Mouse (Mus musculus) hindbrain, embryonic 12.5 days (tissue): Measurements from ENCODE around the gene Uri1. TPM values are rescaled to one million over a fixed set of nuclear protein-coding genes. Genes with fewer than 3 reads are reported as not detected.

ENCODE experiments used
- ATAC-seq: fragments of 200-750 bp; cut with Nextera tagmentation; 2 replicates; pipeline ENCODE4 v1.8.0; 2017; ENCODE audit warnings: moderate TSS enrichment; ENCODE audit not compliant: low FRiP score
- H3K27ac ChIP-seq: fragments of 300-500 bp; sonication (generic); 2 replicates; pipeline ENCODE4 v1.5.1; 2016; ENCODE audit warnings: mild to moderate bottlenecking
- H3K27me3 ChIP-seq: fragments of 300-500 bp; sonication (generic); 2 replicates; pipeline ENCODE4 v1.6.1; 2016; ENCODE audit warnings: mild to moderate bottlenecking
- H3K36me3 ChIP-seq: fragments of 300-500 bp; sonication (generic); 2 replicates; pipeline ENCODE4 v1.6.1; 2016; ENCODE audit warnings: mild to moderate bottlenecking
- H3K4me1 ChIP-seq: fragments of 300-500 bp; sonication (generic); 2 replicates; pipeline ENCODE4 v1.6.1; 2016
- H3K4me2 ChIP-seq: fragments of 300-500 bp; sonication (generic); replicated peaks from 2 replicates; pipeline ENCODE4 v1.6.1; 2016; ENCODE audit warnings: mild to moderate bottlenecking
- H3K4me3 ChIP-seq: fragments of 300-500 bp; sonication (generic); 2 replicates; pipeline ENCODE4 v1.5.1; 2016; ENCODE audit warnings: mild to moderate bottlenecking
- H3K9ac ChIP-seq: fragments of 300-500 bp; sonication (generic); 2 replicates; pipeline ENCODE4 v1.6.1; 2016; ENCODE audit warnings: mild to moderate bottlenecking, moderate library complexity
- H3K9me3 ChIP-seq: fragments of 300-500 bp; sonication (generic); replicated peaks from 2 replicates; pipeline ENCODE4 v1.6.1; 2016; ENCODE audit warnings: mild to moderate bottlenecking
- WGBS: fragments of 180-500 bp; shearing (Covaris S2); methylation state at CpG from one replicate; pipeline ENCODE4 v1.1.7; 2016; 5-methylcytosine and 5-hydroxymethylcytosine counted together
- polyA plus RNA-seq: library from polyadenylated mRNA; unstranded; fragments of >200 nt; fragmentation: Nextera tagmentation; extraction: Ambion mirVana; gene quantifications from 2 replicates; pipeline ENCODE4 v1.2.1, GENCODE M21; 2016

Gene Uri1
- 43.6 and 46.8 TPM in 2 replicates for polyA plus RNA-seq

GRCm38 (mm10) chr7:38023451-38023850 lies at the start of gene Uri1:
Uri1 (minus strand) TSS chr7:38023551.
- H3K9ac ChIP-seq, result no peak within 1 kb of the TSS
- H3K9me3 ChIP-seq, result no peaks in the 10 kb centered on the region
- ATAC-seq, result no peak
- H3K27me3 ChIP-seq, result no peaks in the 10 kb centered on the region
- H3K27ac ChIP-seq, result no peak within 1 kb of the TSS
- H3K4me1 ChIP-seq, result no peaks in the 10 kb centered on the region
- H3K4me3 ChIP-seq, result no peak within 1 kb of the TSS
- 88% methylated on average over 8 of the region's 8 CpGs for WGBS
- H3K4me2 ChIP-seq, result no peak within 1 kb of the TSS
- H3K36me3 ChIP-seq, result no peaks in the 10 kb centered on the region

GRCm38 (mm10) chr7:38071065-38071464 lies 47.7 kb upstream of the Uri1 start:
- H3K36me3 ChIP-seq, result no peaks in the 10 kb centered on the region
- no peak overlapping the region for H3K4me3 ChIP-seq
- no peak overlapping the region for H3K9ac ChIP-seq
- no peak overlapping the region for H3K4me2 ChIP-seq
- H3K4me1 ChIP-seq, result peaks cover 16% of the 10 kb centered on the region
- no peaks in the 10 kb centered on the region; the same call in none of the 2 replicates for H3K27me3 ChIP-seq
- H3K27ac ChIP-seq, result no peak overlapping the region
- ATAC-seq, result no peak
- WGBS, result 85% methylated on average over 5 of the region's 5 CpGs
- H3K9me3 ChIP-seq, result no peaks in the 10 kb centered on the region

GRCm38 (mm10) chr7:38070663-38071062 lies 47.3 kb upstream of the Uri1 start:
- no peak overlapping the region for H3K27ac ChIP-seq
- no peak overlapping the region for H3K4me2 ChIP-seq
- no peaks in the 10 kb centered on the region; the same call in none of the 2 replicates for H3K27me3 ChIP-seq
- 50% methylated on average over 2 of the region's 2 CpGs for WGBS
- H3K9ac ChIP-seq, result no peak overlapping the region
- H3K4me3 ChIP-seq, result no peak overlapping the region
- peaks cover 16% of the 10 kb centered on the region for H3K4me1 ChIP-seq
- no peaks in the 10 kb centered on the region for H3K9me3 ChIP-seq
- ATAC-seq, result no peak
- no peaks in the 10 kb centered on the region for H3K36me3 ChIP-seq

- H3K4me2 ChIP-seq, result no peak overlapping the region
- no peak for ATAC-seq
- no peaks in the 10 kb centered on the region for H3K36me3 ChIP-seq
- H3K9ac ChIP-seq, result no peak overlapping the region
- H3K9me3 ChIP-seq, result no peaks in the 10 kb centered on the region
- 56% methylated on average over 4 of the region's 4 CpGs for WGBS
- no peaks in the 10 kb centered on the region for H3K27me3 ChIP-seq
- no peak overlapping the region for H3K4me3 ChIP-seq
- no peak overlapping the region for H3K27ac ChIP-seq
- peaks cover 2% of the 10 kb centered on the region; the same call in 1 of the 2 replicates for H3K4me1 ChIP-seq
These were observed 41.1 kb upstream of the Uri1 start for GRCm38 (mm10) chr7:38064431-38064830.

- Histone ChIP-seq H3K4me2 (peak overlapping the region; percentile 88), H3K27ac (peak overlapping the region; percentile 48; the same call in 1 of the 2 replicates), H3K4me3 (peak overlapping the region; percentile 57), H3K9ac (peak overlapping the region; percentile 74), H3K36me3 (no peaks in the 10 kb centered on the region), H3K27me3 (no peaks in the 10 kb centered on the region), H3K4me1 (peaks cover 2% of the 10 kb centered on the region; the same call in 1 of the 2 replicates), H3K9me3 (no peaks in the 10 kb centered on the region)
- WGBS, result 2% methylated on average over 55 of the region's 57 CpGs
- peak; percentile 88 for ATAC-seq
These were observed 38.0 kb upstream of the Uri1 start for GRCm38 (mm10) chr7:38061060-38061970.

GRCm38 (mm10) chr7:38059636-38060330 lies 36.4 kb upstream of the Uri1 start:
- H3K4me2 ChIP-seq, result no peak overlapping the region
- no peak for ATAC-seq
- H3K27ac ChIP-seq, result no peak overlapping the region
- WGBS, result 76% methylated on average over 8 of the region's 8 CpGs
- H3K4me1 ChIP-seq, result peaks cover 2% of the 10 kb centered on the region; the same call in 1 of the 2 replicates
- no peaks in the 10 kb centered on the region for H3K9me3 ChIP-seq
- H3K4me3 ChIP-seq, result no peak overlapping the region
- H3K27me3 ChIP-seq, result no peaks in the 10 kb centered on the region
- no peaks in the 10 kb centered on the region for H3K36me3 ChIP-seq
- H3K9ac ChIP-seq, result no peak overlapping the region

- WGBS, result 59% methylated on average over 7 of the region's 7 CpGs
- Histone ChIP-seq H3K4me3 (no peak overlapping the region), H3K27me3 (no peaks in the 10 kb centered on the region), H3K4me2 (no peak overlapping the region), H3K4me1 (peaks cover 6% of the 10 kb centered on the region; the same call in 1 of the 2 replicates), H3K27ac (no peak overlapping the region), H3K9ac (no peak overlapping the region), H3K36me3 (no peaks in the 10 kb centered on the region), H3K9me3 (no peaks in the 10 kb centered on the region)
- no peak for ATAC-seq
These were observed 35.7 kb upstream of the Uri1 start for GRCm38 (mm10) chr7:38059096-38059495.

GRCm38 (mm10) chr7:38055996-38056395 lies 32.6 kb upstream of the Uri1 start:
- 92% methylated on average over 2 of the region's 2 CpGs for WGBS
- H3K4me1 ChIP-seq, result peaks cover 4% of the 10 kb centered on the region; the same call in 1 of the 2 replicates
- no peaks in the 10 kb centered on the region for H3K27me3 ChIP-seq
- H3K9ac ChIP-seq, result no peak overlapping the region
- no peaks in the 10 kb centered on the region for H3K36me3 ChIP-seq
- H3K4me3 ChIP-seq, result no peak overlapping the region
- no peaks in the 10 kb centered on the region for H3K9me3 ChIP-seq
- H3K4me2 ChIP-seq, result no peak overlapping the region
- no peak for ATAC-seq
- H3K27ac ChIP-seq, result no peak overlapping the region

GRCm38 (mm10) chr7:38054246-38054645 lies 30.9 kb upstream of the Uri1 start:
- WGBS, result 89% methylated on average over 9 of the region's 9 CpGs
- no peaks in the 10 kb centered on the region for H3K27me3 ChIP-seq
- H3K4me3 ChIP-seq, result no peak overlapping the region
- H3K4me2 ChIP-seq, result no peak overlapping the region
- H3K9me3 ChIP-seq, result no peaks in the 10 kb centered on the region
- no peak for ATAC-seq
- H3K27ac ChIP-seq, result no peak overlapping the region
- H3K4me1 ChIP-seq, result 0 out of 2 replicates have a peak, but pooled peaks cover 4% of the 10 kb centered on the region
- H3K9ac ChIP-seq, result no peak overlapping the region
- no peaks in the 10 kb centered on the region for H3K36me3 ChIP-seq

GRCm38 (mm10) chr7:38047229-38047628 lies 23.9 kb upstream of the Uri1 start:
- Histone ChIP-seq H3K4me3 (no peak overlapping the region), H3K9ac (no peak overlapping the region), H3K4me1 (no peaks in the 10 kb centered on the region), H3K27me3 (no peaks in the 10 kb centered on the region), H3K4me2 (no peak overlapping the region), H3K36me3 (no peaks in the 10 kb centered on the region), H3K9me3 (no peaks in the 10 kb centered on the region), H3K27ac (no peak overlapping the region)
- 71% methylated on average over 5 of the region's 5 CpGs for WGBS
- no peak for ATAC-seq

- 85% methylated on average over 3 of the region's 3 CpGs for WGBS
- Histone ChIP-seq H3K36me3 (no peaks in the 10 kb centered on the region), H3K9ac (no peak overlapping the region), H3K27me3 (no peaks in the 10 kb centered on the region), H3K4me3 (no peak overlapping the region), H3K4me1 (no peaks in the 10 kb centered on the region), H3K4me2 (no peak overlapping the region), H3K27ac (no peak overlapping the region), H3K9me3 (no peaks in the 10 kb centered on the region)
- ATAC-seq, result no peak
These were observed 17.9 kb upstream of the Uri1 start for GRCm38 (mm10) chr7:38041244-38041643.

- Histone ChIP-seq H3K9me3 (no peaks in the 10 kb centered on the region), H3K27ac (no peak overlapping the region), H3K4me1 (no peaks in the 10 kb centered on the region), H3K9ac (no peak overlapping the region), H3K36me3 (no peaks in the 10 kb centered on the region), H3K27me3 (no peaks in the 10 kb centered on the region), H3K4me2 (no peak overlapping the region), H3K4me3 (no peak overlapping the region)
- WGBS, result 74% methylated on average over 5 of the region's 5 CpGs
- no peak for ATAC-seq
These were observed 14.2 kb upstream of the Uri1 start for GRCm38 (mm10) chr7:38037586-38037985.
